ENCODE assay signal across 17 mouse cellular contexts in the genomic region with DNA sequence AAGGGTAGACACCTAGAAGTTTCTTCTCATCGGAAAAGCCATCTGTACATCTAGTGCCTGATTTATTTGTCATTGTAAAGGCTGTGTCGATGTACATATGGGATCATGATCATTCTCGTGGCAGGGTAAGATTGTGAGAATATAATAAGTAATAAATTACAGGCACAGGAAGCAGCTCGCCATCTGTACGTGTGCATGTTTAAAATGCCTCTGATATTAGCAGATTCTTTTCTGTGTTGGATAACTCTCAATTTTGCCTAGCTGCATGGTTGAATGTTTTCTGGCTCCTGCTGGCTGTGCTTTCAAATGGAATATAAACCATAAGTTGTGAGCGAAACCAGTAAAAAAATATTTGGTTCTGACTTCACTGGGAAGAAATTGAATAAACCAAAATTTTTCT. TPM values are rescaled to one million over a fixed set of nuclear protein-coding genes. Genes with fewer than 3 reads are reported as not detected.
"Had no signal": no experiment of that assay in that cellular context is flagged by ENCODE, and none has a peak within 500 bp of the region (broad histone marks: within the 10 kb centered on the region; RNA-seq: fewer than 3 reads in every experiment).

No protein-coding gene starts in this region.

- H3K36me3 ChIP-seq: lung, embryonic 15.5 days; midbrain, embryonic 13.5 days; midbrain, embryonic 15.5 days; neural tube, embryonic 12.5 days; stomach, embryonic 15.5 days had no signal

- H3K27ac ChIP-seq: lung, embryonic 15.5 days; macrophage; midbrain, embryonic 13.5 days; midbrain, embryonic 15.5 days; neural tube, embryonic 12.5 days; stomach, embryonic 15.5 days; stomach, postnatal 0 days had no signal

- H3K27me3 ChIP-seq: midbrain, embryonic 15.5 days; neural tube, embryonic 12.5 days had no signal

- H3K4me2 ChIP-seq: lung, embryonic 15.5 days; midbrain, embryonic 11.5 days; midbrain, embryonic 13.5 days; midbrain, embryonic 15.5 days; neural tube, embryonic 12.5 days; stomach, embryonic 15.5 days had no signal

- ATAC-seq: lung, postnatal 0 days; midbrain, embryonic 13.5 days; midbrain, embryonic 15.5 days had no signal

- H3K9ac ChIP-seq: lung, embryonic 15.5 days; midbrain, embryonic 13.5 days; midbrain, embryonic 15.5 days; neural tube, embryonic 12.5 days; stomach, embryonic 15.5 days had no signal

- H3K4me1 ChIP-seq: megakaryocyte, embryonic 14.5 days had no signal

- H3K9me3 ChIP-seq: lung, embryonic 15.5 days; midbrain, embryonic 13.5 days; midbrain, embryonic 15.5 days; neural tube, embryonic 12.5 days; stomach, embryonic 15.5 days had no signal

- DNase-seq: lung, postnatal 14 days; lung, postnatal 36 days; right cerebral cortex, postnatal 14 days; thymus, adult 2 months; thymus, postnatal 25 days; thymus, postnatal 4 days had no signal

- H3K4me3 ChIP-seq: lung, embryonic 15.5 days; megakaryocyte, embryonic 14.5 days; midbrain, embryonic 13.5 days; midbrain, embryonic 15.5 days; neural tube, embryonic 12.5 days; stomach, embryonic 15.5 days had no signal

RNA-seq across cellular contexts. Expression of gene Kcnab1, which starts 5.1 kb away (rescaled TPM):
- total RNA-seq: monocyte, adult 5-6 weeks had no signal
